Mouse (Mus musculus) limb, embryonic 13.5 days (tissue): ENCODE measurements around the gene Bcl6b. TPM values are rescaled to one million over a fixed set of nuclear protein-coding genes. Genes with fewer than 3 reads are reported as not detected.
A peak's percentile ranks its signal among the peaks of the same experiment; 100 is the strongest.

Experiments used
- ATAC-seq: fragments of 200-750 bp; cut with Nextera tagmentation; 2 replicates; pipeline ENCODE4 v1.8.0; 2017; ENCODE audit warnings: low read depth, moderate number of reproducible peaks, moderate TSS enrichment; ENCODE audit not compliant: low FRiP score
- H3K27ac ChIP-seq: fragments of 300-500 bp; sonication (generic); 2 replicates; pipeline ENCODE4 v1.5.1; 2015; ENCODE audit warnings: inconsistent platforms, mild to moderate bottlenecking, moderate library complexity
- H3K27me3 ChIP-seq: fragments of 300-500 bp; sonication (generic); 2 replicates; pipeline ENCODE4 v1.6.1; 2015; ENCODE audit warnings: mild to moderate bottlenecking, inconsistent platforms
- H3K36me3 ChIP-seq: fragments of 300-500 bp; sonication (generic); 2 replicates; pipeline ENCODE4 v1.6.1; 2015; ENCODE audit warnings: inconsistent platforms, mild to moderate bottlenecking, moderate library complexity
- H3K4me1 ChIP-seq: fragments of 300-500 bp; sonication (generic); 2 replicates; pipeline ENCODE4 v1.6.1; 2015; ENCODE audit warnings: inconsistent platforms
- H3K4me2 ChIP-seq: fragments of 300-500 bp; sonication (generic); replicated peaks from 2 replicates; pipeline ENCODE4 v1.6.1; 2015; ENCODE audit warnings: inconsistent platforms, mild to moderate bottlenecking, moderate library complexity
- H3K4me3 ChIP-seq: fragments of 300-500 bp; sonication (generic); 2 replicates; pipeline ENCODE4 v1.5.1; 2015; ENCODE audit warnings: moderate library complexity, mild to moderate bottlenecking, inconsistent platforms
- H3K9ac ChIP-seq: fragments of 300-500 bp; sonication (generic); 2 replicates; pipeline ENCODE4 v1.6.1; 2015; ENCODE audit warnings: mild to moderate bottlenecking, inconsistent platforms
- H3K9me3 ChIP-seq: fragments of 300-500 bp; sonication (generic); 2 replicates; pipeline ENCODE4 v1.6.1; 2016; ENCODE audit warnings: inconsistent platforms
- WGBS: fragments of 180-500 bp; shearing (Covaris S2); methylation state at CpG from one replicate; pipeline ENCODE4 v1.1.7; 2015; 5-methylcytosine and 5-hydroxymethylcytosine counted together
- microRNA counts: library from miRNA; unstranded; fragments of <30 nt; microRNA quantifications from one replicate; lab custom pipeline; 2016
- microRNA-seq: library from miRNA; unstranded; fragments of <30 nt; microRNA quantifications from one replicate; pipeline ENCODE4, GENCODE M21; 2016
- polyA plus RNA-seq: library from polyadenylated mRNA; unstranded; fragments of >200 nt; fragmentation: Nextera tagmentation; extraction: Ambion mirVana; gene quantifications from 2 replicates; pipeline ENCODE4 v1.2.1, GENCODE M21; 2015

The Bcl6b gene
- polyA plus RNA-seq, 1 experiment from 2014 or later, result 10.3 TPM

- Histone ChIP-seq H3K9ac (no peak overlapping the region), H3K27me3 (no peaks in the 10 kb centered on the region), H3K27ac (no peak overlapping the region), H3K4me1 (no peaks in the 10 kb centered on the region), H3K9me3 (0 out of 2 replicates have a peak, but pooled peaks cover 3% of the 10 kb centered on the region), H3K4me2 (no peak overlapping the region), H3K4me3 (no peak overlapping the region), H3K36me3 (no peaks in the 10 kb centered on the region)
- ATAC-seq, result no peak
- 85% methylated on average over 4 of the region's 4 CpGs for WGBS
Measured at GRCm38 (mm10) chr11:70180496-70180895, 49.1 kb downstream of the Bcl6b start.

GRCm38 (mm10) chr11:70179401-70179800 is 50.2 kb downstream of the Bcl6b start:
- no peak for ATAC-seq
- Histone ChIP-seq H3K27me3 (no peaks in the 10 kb centered on the region), H3K9ac (no peak overlapping the region), H3K36me3 (no peaks in the 10 kb centered on the region), H3K4me2 (peak overlapping the region; percentile 36; the same call in 1 of the 2 replicates), H3K9me3 (0 out of 2 replicates have a peak, but pooled peaks cover 3% of the 10 kb centered on the region), H3K27ac (no peak overlapping the region), H3K4me3 (no peak overlapping the region), H3K4me1 (no peaks in the 10 kb centered on the region)
- 37% methylated on average over 14 of the region's 14 CpGs for WGBS

GRCm38 (mm10) chr11:70178756-70179155 is 50.8 kb downstream of the Bcl6b start:
- Histone ChIP-seq H3K4me2 (no peak overlapping the region), H3K9ac (no peak overlapping the region), H3K9me3 (0 out of 2 replicates have a peak, but pooled peaks cover 3% of the 10 kb centered on the region), H3K36me3 (no peaks in the 10 kb centered on the region), H3K27me3 (no peaks in the 10 kb centered on the region), H3K4me1 (no peaks in the 10 kb centered on the region), H3K4me3 (no peak overlapping the region), H3K27ac (no peak overlapping the region)
- WGBS, result 77% methylated on average over 11 of the region's 11 CpGs
- ATAC-seq, result no peak

- Histone ChIP-seq H3K4me3 (no peak overlapping the region), H3K27me3 (no peaks in the 10 kb centered on the region), H3K9me3 (0 out of 2 replicates have a peak, but pooled peaks cover 3% of the 10 kb centered on the region), H3K4me1 (no peaks in the 10 kb centered on the region), H3K9ac (no peak overlapping the region), H3K4me2 (no peak overlapping the region), H3K36me3 (no peaks in the 10 kb centered on the region), H3K27ac (no peak overlapping the region)
- 89% methylated on average over 11 of the region's 11 CpGs for WGBS
- ATAC-seq, result no peak
Measured at GRCm38 (mm10) chr11:70178311-70178710, 51.3 kb downstream of the Bcl6b start.

- Histone ChIP-seq H3K9ac (no peak overlapping the region), H3K36me3 (no peaks in the 10 kb centered on the region), H3K9me3 (0 out of 2 replicates have a peak, but pooled peaks cover 3% of the 10 kb centered on the region), H3K4me3 (no peak overlapping the region), H3K27ac (no peak overlapping the region), H3K27me3 (no peaks in the 10 kb centered on the region), H3K4me1 (no peaks in the 10 kb centered on the region), H3K4me2 (no peak overlapping the region)
- 74% methylated on average over 8 of the region's 8 CpGs for WGBS
- ATAC-seq, result no peak
Measured at GRCm38 (mm10) chr11:70177647-70178046, 52.0 kb downstream of the Bcl6b start.

GRCm38 (mm10) chr11:70174491-70174890 is 55.1 kb downstream of the Bcl6b start:
- Histone ChIP-seq H3K27me3 (no peaks in the 10 kb centered on the region), H3K36me3 (no peaks in the 10 kb centered on the region), H3K4me1 (no peaks in the 10 kb centered on the region), H3K4me2 (no peak overlapping the region), H3K27ac (no peak overlapping the region), H3K9ac (no peak overlapping the region), H3K4me3 (no peak overlapping the region), H3K9me3 (0 out of 2 replicates have a peak, but pooled peaks cover 3% of the 10 kb centered on the region)
- 84% methylated on average over 4 of the region's 4 CpGs for WGBS
- no peak for ATAC-seq

MicroRNAs within 50 kb of the gene (microRNA counts, 519-probe panel; counts per million panel counts)
- not detected for microRNA mmu-miR-195 (lab: Ali Mortazavi, UCI)
- microRNA mmu-miR-497 (lab: Ali Mortazavi, UCI), result 1,742 counts per million, percentile 20 among the panel's probes with 10 or more counts

Small RNA genes within 50 kb of the gene (microRNA-seq; reads per million reads assigned to microRNA genes)
- gene Mir195a (565 reads per million, percentile 70 among the genes with 10 or more reads in this experiment), gene Mir497 (not detected), gene Mir497b (not detected)

Other genes with a start within 250 kb of the Bcl6b start
- gene Ctdnep1, start 248.6 kb downstream of the Bcl6b start, polyA plus RNA-seq, result 30.8 and 31.2 TPM in 2 replicates
- gene Elp5, start 247.3 kb downstream of the Bcl6b start, polyA plus RNA-seq, result 126 and 134 TPM in 2 replicates
- gene Gabarap, start 238.7 kb downstream of the Bcl6b start, polyA plus RNA-seq, result 499 and 506 TPM in 2 replicates
- gene Phf23, start 234.0 kb downstream of the Bcl6b start, polyA plus RNA-seq, result 95.9 and 101 TPM in 2 replicates
- 54.3 and 59.8 TPM in 2 replicates for gene Dvl2, start 229.2 kb downstream of the Bcl6b start, polyA plus RNA-seq
- 76.0 and 81.1 TPM in 2 replicates for gene Acadvl, start 214.4 kb downstream of the Bcl6b start, polyA plus RNA-seq
- gene Dlg4, start 212.9 kb downstream of the Bcl6b start, polyA plus RNA-seq, result 14.2 and 14.8 TPM in 2 replicates
- 1.4 and 2.4 TPM in 2 replicates for gene Asgr1, start 175.7 kb downstream of the Bcl6b start, polyA plus RNA-seq
- not detected in 2 replicates for gene Asgr2, start 137.2 kb downstream of the Bcl6b start, polyA plus RNA-seq
- 0.25 and 0.75 TPM in 2 replicates for gene Mgl2, start 99.5 kb downstream of the Bcl6b start, polyA plus RNA-seq
- gene Clec10a, start 73.6 kb downstream of the Bcl6b start, polyA plus RNA-seq, result 0.61 and 1.1 TPM in 2 replicates
- gene Slc16a11, start 17.0 kb downstream of the Bcl6b start, polyA plus RNA-seq, result 1.5 and 1.7 TPM in 2 replicates
- 10.9 and 11.5 TPM in 2 replicates for gene Slc16a13, start 8.7 kb downstream of the Bcl6b start, polyA plus RNA-seq
- gene 0610010K14Rik, start 8.1 kb upstream of the Bcl6b start, polyA plus RNA-seq, result 203 and 209 TPM in 2 replicates
- 11.6 and 12.1 TPM in 2 replicates for gene Gm21988, start 10.0 kb upstream of the Bcl6b start, polyA plus RNA-seq
- gene Rnasek, start 10.0 kb upstream of the Bcl6b start, polyA plus RNA-seq, result 152 and 162 TPM in 2 replicates
- gene Alox12, start 25.6 kb upstream of the Bcl6b start, polyA plus RNA-seq, result 4.1 TPM in 2 replicates
- gene Alox12e, start 92.8 kb upstream of the Bcl6b start, polyA plus RNA-seq, result not detected in 2 replicates
- gene Alox15, start 122.2 kb upstream of the Bcl6b start, polyA plus RNA-seq, result 0.05 TPM in 1 of 2 replicates, not detected in the other
- gene Pelp1, start 180.2 kb upstream of the Bcl6b start, polyA plus RNA-seq, result 40.0 and 41.8 TPM in 2 replicates
- gene Arrb2, start 202.8 kb upstream of the Bcl6b start, polyA plus RNA-seq, result 22.8 and 24.1 TPM in 2 replicates
- 42.4 and 45.9 TPM in 2 replicates for gene Med11, start 222.1 kb upstream of the Bcl6b start, polyA plus RNA-seq
- 0.62 and 0.75 TPM in 2 replicates for gene Zmynd15, start 229.6 kb upstream of the Bcl6b start, polyA plus RNA-seq
- 2.7 and 3.9 TPM in 2 replicates for gene Cxcl16, start 230.2 kb upstream of the Bcl6b start, polyA plus RNA-seq